Mouse (Mus musculus): ENCODE results near the gene Luc7l3. TPM values are rescaled to one million over a fixed set of nuclear protein-coding genes. Genes with fewer than 3 reads are reported as not detected.

The Luc7l3 gene
- total and polyA plus RNA-seq, 3 experiments, result 47.3 to 90.5 (median 54.7) TPM

- Histone ChIP-seq H3K4me1 (ENCODE audit: control insufficient read depth in 1 of 2, insufficient read depth in 2 of 2, low read length in 2 of 2) (peaks cover 3 to 13% of the 10 kb centered on the region in 2 experiments; a peak in 3 of 4 replicates), H3K36me3 (ENCODE audit: control insufficient read depth in 1 of 2, insufficient read depth in 2 of 2, low read length in 2 of 2) (peaks cover 0 to 19% of the 10 kb centered on the region in 2 experiments; a peak in 2 of 4 replicates), H3K9ac (ENCODE audit: control insufficient read depth, low read depth, low read length, poor library complexity, severe bottlenecking) (no peak overlapping the region), H3K79me2 (ENCODE audit: control insufficient read depth, insufficient read depth, low read length, poor library complexity) (peaks cover 12% of the 10 kb centered on the region), H3K4me3 (ENCODE audit: control insufficient read depth in 1 of 2, insufficient read depth in 1 of 2, low read depth in 2 of 2, low read length in 2 of 2) (peak overlapping the region in 1 of 2 experiments; percentile 67; a peak in 2 of 4 replicates), H3K9me3 (replicated peaks; ENCODE audit: insufficient read depth, low read length) (no peaks in the 10 kb centered on the region), H3K27me3 (ENCODE audit: control insufficient read depth in 1 of 2, insufficient read depth in 2 of 2, low read length in 2 of 2) (no peaks in the 10 kb centered on the region), H3K27ac (ENCODE audit: control insufficient read depth, low read depth, low read length) (no peak overlapping the region)
- TF ChIP-seq TCF12 (IDR thresholded peaks at IDR 0.05; ENCODE audit: low read depth, low read length), result no peak
- TF ChIP-seq ZNF384 (IDR thresholded peaks at IDR 0.05; ENCODE audit: low read depth, low read length), result no peak
- TF ChIP-seq ZKSCAN1 (IDR thresholded peaks at IDR 0.05; ENCODE audit: low read depth, low read length), result no peak
- TF ChIP-seq USF2 (IDR thresholded peaks at IDR 0.05; ENCODE audit: borderline replicate concordance in 1 of 2, insufficient read depth in 1 of 2, low read depth in 1 of 2, low read length in 2 of 2), result no peak
- TF ChIP-seq MAFK (IDR thresholded peaks at IDR 0.05; ENCODE audit: borderline replicate concordance, low read depth, low read length), result no peak
- no peak for TF ChIP-seq BHLHE40 (IDR thresholded peaks at IDR 0.05; ENCODE audit: borderline replicate concordance, low read depth, low read length)
- TF ChIP-seq E2F4 (IDR thresholded peaks at IDR 0.05; ENCODE audit: borderline replicate concordance, low read depth, low read length), result no peak
- no peak for TF ChIP-seq MEF2A (IDR thresholded peaks at IDR 0.05; ENCODE audit: extremely low read depth, insufficient replicate concordance, low read depth, low read length, poor library complexity, severe bottlenecking)
- no peak for TF ChIP-seq TBP (IDR thresholded peaks at IDR 0.05; ENCODE audit: low read depth, low read length)
- DNase-seq (ENCODE audit: low read depth, low spot score), result no peak
Measured at GRCm38 (mm10) chr11:94326961-94327411, 5.2 kb upstream of the Luc7l3 start.

DNA sequence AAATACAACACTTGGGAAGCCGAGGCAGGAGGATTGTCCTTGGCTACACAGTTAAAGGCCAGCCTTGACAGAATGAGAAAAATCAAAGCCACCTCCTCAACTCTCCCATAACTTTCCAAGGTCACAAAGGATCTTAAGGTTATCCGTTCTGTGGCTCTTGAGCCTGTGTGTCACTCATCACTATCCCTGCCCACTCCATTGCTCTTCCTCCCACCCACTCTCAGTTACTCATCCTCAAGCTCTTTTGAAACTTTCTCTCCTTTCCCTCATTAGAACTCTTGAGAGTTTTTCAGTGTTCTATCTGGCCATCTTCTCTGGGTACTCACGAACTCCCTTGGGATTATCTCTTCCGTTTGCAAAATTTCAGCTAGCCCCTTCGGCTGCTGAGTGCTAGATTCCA, 2.8 kb upstream of the Luc7l3 start:
- no peak for TF ChIP-seq CHD2 (IDR thresholded peaks at IDR 0.05; ENCODE audit: low read length)
- TF ChIP-seq MEF2A (IDR thresholded peaks at IDR 0.05; ENCODE audit: extremely low read depth, insufficient replicate concordance, low read depth, low read length, poor library complexity, severe bottlenecking), result no peak
- no peak for TF ChIP-seq POLR2A (IDR thresholded peaks at IDR 0.05; ENCODE audit: control insufficient read depth in 1 of 2, insufficient read depth in 1 of 2, low read depth in 1 of 2, low read length in 2 of 2, poor library complexity in 1 of 2)
- no peak for TF ChIP-seq MYC (IDR thresholded peaks at IDR 0.05; ENCODE audit: low read depth, low read length)
- no peak for TF ChIP-seq E2F4 (IDR thresholded peaks at IDR 0.05; ENCODE audit: borderline replicate concordance, low read depth, low read length)
- TF ChIP-seq ETS1 (IDR thresholded peaks at IDR 0.05; ENCODE audit: low read depth, low read length), result no peak
- no peak for TF ChIP-seq ELF1 (IDR thresholded peaks at IDR 0.05; ENCODE audit: low read depth, low read length)
- no peak for TF ChIP-seq USF2 (IDR thresholded peaks at IDR 0.05; ENCODE audit: borderline replicate concordance in 1 of 2, insufficient read depth in 1 of 2, low read depth in 1 of 2, low read length in 2 of 2)
- no peak for TF ChIP-seq ZC3H11A (IDR thresholded peaks at IDR 0.05; ENCODE audit: low read depth, low read length)
- TF ChIP-seq TBP (IDR thresholded peaks at IDR 0.05; ENCODE audit: low read depth, low read length), result no peak
- TF ChIP-seq EP300 (IDR thresholded peaks at IDR 0.05; ENCODE audit: low read depth in 1 of 2, low read length in 2 of 2), result no peak
- TF ChIP-seq MAZ (IDR thresholded peaks at IDR 0.05; ENCODE audit: low read depth, low read length), result no peak
- no peak for TF ChIP-seq BHLHE40 (IDR thresholded peaks at IDR 0.05; ENCODE audit: borderline replicate concordance, low read depth, low read length)
- TF ChIP-seq NELFE (IDR thresholded peaks at IDR 0.05; ENCODE audit: low read depth, low read length), result no peak
- TF ChIP-seq MAX (IDR thresholded peaks at IDR 0.05; ENCODE audit: low read length), result no peak
- TF ChIP-seq ZNF384 (IDR thresholded peaks at IDR 0.05; ENCODE audit: low read depth, low read length), result no peak
- no peak for TF ChIP-seq UBTF (IDR thresholded peaks at IDR 0.05; ENCODE audit: borderline replicate concordance, insufficient read depth, low read depth, low read length)
- no peak overlapping the region for H3K27ac ChIP-seq (ENCODE audit: control insufficient read depth, low read depth, low read length)
- H3K36me3 ChIP-seq (ENCODE audit: control insufficient read depth in 1 of 2, insufficient read depth in 2 of 2, low read length in 2 of 2), result peaks cover 4 to 27% of the 10 kb centered on the region in 2 experiments
- H3K79me2 ChIP-seq (ENCODE audit: control insufficient read depth, insufficient read depth, low read length, poor library complexity), result peaks cover 31% of the 10 kb centered on the region
- H3K4me1 ChIP-seq (ENCODE audit: control insufficient read depth in 1 of 2, insufficient read depth in 2 of 2, low read length in 2 of 2), result peaks cover 8 to 16% of the 10 kb centered on the region in 2 experiments
- no peak for DNase-seq (ENCODE audit: low read depth, low spot score)
- H3K4me3 ChIP-seq (ENCODE audit: control insufficient read depth in 1 of 2, insufficient read depth in 1 of 2, low read depth in 2 of 2, low read length in 2 of 2), result no peak overlapping the region
- no peaks in the 10 kb centered on the region for H3K27me3 ChIP-seq (ENCODE audit: control insufficient read depth in 1 of 2, insufficient read depth in 2 of 2, low read length in 2 of 2)
- H3K9me3 ChIP-seq (replicated peaks; ENCODE audit: insufficient read depth, low read length), result no peaks in the 10 kb centered on the region
- H3K9ac ChIP-seq (ENCODE audit: control insufficient read depth, low read depth, low read length, poor library complexity, severe bottlenecking), result no peak overlapping the region

Data from MEL (cell line).